Mouse (Mus musculus) erythroblast, adult 5-6 weeks (primary cell): Measurements from ENCODE around the gene Fiz1. TPM values are rescaled to one million over a fixed set of nuclear protein-coding genes. Genes with fewer than 3 reads are reported as not detected.

ENCODE experiments used
- ATAC-seq: replicated peaks from 2 replicates; pipeline ENCODE4 v1.8.0; 2016; ENCODE audit warnings: moderate number of reproducible peaks, mild to moderate bottlenecking, moderate TSS enrichment, inconsistent platforms; ENCODE audit not compliant: poor library complexity, low FRiP score, severe bottlenecking
- total RNA-seq, 2 experiments: library from RNA; stranded (forward) in 1 of 2; stranded (reverse) in 1 of 2; fragments of 150-400 nt in 1 of 2; fragments of 200-764, 138-1000 nt in 1 of 2; gene quantifications; 2 replicates each; pipeline versions ENCODE4 v1.2.3 to v1.2.4; 2015 to 2017; ENCODE audit warnings: low replicate concordance in 2 of 2

The Fiz1 gene
- total RNA-seq, 2 experiments from 2014 or later: 4.2 to 9.2 TPM

GRCm38 (mm10) chr7:4957361-4957760 is 57.1 kb downstream of the Fiz1 start:
- no peak for ATAC-seq

Other genes starting within 250 kb of the Fiz1 start
- not detected in 2 replicates for gene Fam71e2, start 243.4 kb downstream of the Fiz1 start, total RNA-seq (2015; ENCODE audit: low replicate concordance)
- gene Fam71e2, start 243.4 kb downstream of the Fiz1 start, total RNA-seq (2017; ENCODE audit: low replicate concordance): not detected in 2 replicates
- gene Il11, start 231.8 kb downstream of the Fiz1 start, total RNA-seq (2015; ENCODE audit: low replicate concordance): not detected in 2 replicates
- gene Il11, start 231.8 kb downstream of the Fiz1 start, total RNA-seq (2017; ENCODE audit: low replicate concordance): not detected in 2 replicates
- not detected in 2 replicates for gene Tmem190, start 231.8 kb downstream of the Fiz1 start, total RNA-seq (2015; ENCODE audit: low replicate concordance)
- gene Tmem190, start 231.8 kb downstream of the Fiz1 start, total RNA-seq (2017; ENCODE audit: low replicate concordance): not detected in 2 replicates
- 4.0 and 7.5 TPM in 2 replicates for gene Tmem238, start 225.0 kb downstream of the Fiz1 start, total RNA-seq (2015; ENCODE audit: low replicate concordance)
- 0.17 and 1.1 TPM in 2 replicates for gene Tmem238, start 225.0 kb downstream of the Fiz1 start, total RNA-seq (2017; ENCODE audit: low replicate concordance)
- gene Rpl28, start 221.8 kb downstream of the Fiz1 start, total RNA-seq (2015; ENCODE audit: low replicate concordance): 304 and 336 TPM in 2 replicates
- 65.4 and 203 TPM in 2 replicates for gene Rpl28, start 221.8 kb downstream of the Fiz1 start, total RNA-seq (2017; ENCODE audit: low replicate concordance)
- 167 and 232 TPM in 2 replicates for gene Ube2s, start 202.1 kb downstream of the Fiz1 start, total RNA-seq (2015; ENCODE audit: low replicate concordance)
- gene Ube2s, start 202.1 kb downstream of the Fiz1 start, total RNA-seq (2017; ENCODE audit: low replicate concordance): 97.4 and 134 TPM in 2 replicates
- gene Shisa7, start 170.0 kb downstream of the Fiz1 start, total RNA-seq (2015; ENCODE audit: low replicate concordance): not detected in 2 replicates
- not detected in 2 replicates for gene Shisa7, start 170.0 kb downstream of the Fiz1 start, total RNA-seq (2017; ENCODE audit: low replicate concordance)
- 2.3 and 3.3 TPM in 2 replicates for gene Isoc2b, start 144.4 kb downstream of the Fiz1 start, total RNA-seq (2015; ENCODE audit: low replicate concordance)
- gene Isoc2b, start 144.4 kb downstream of the Fiz1 start, total RNA-seq (2017; ENCODE audit: low replicate concordance): 5.1 and 13.9 TPM in 2 replicates
- gene Isoc2a, start 137.5 kb downstream of the Fiz1 start, total RNA-seq (2015; ENCODE audit: low replicate concordance): not detected in 2 replicates
- 2.4 and 3.2 TPM in 2 replicates for gene Isoc2a, start 137.5 kb downstream of the Fiz1 start, total RNA-seq (2017; ENCODE audit: low replicate concordance)
- not detected in 2 replicates for gene Gm36210, start 108.2 kb downstream of the Fiz1 start, total RNA-seq (2015; ENCODE audit: low replicate concordance)
- not detected in 2 replicates for gene Gm36210, start 108.2 kb downstream of the Fiz1 start, total RNA-seq (2017; ENCODE audit: low replicate concordance)
- gene Zfp628, start 99.5 kb downstream of the Fiz1 start, total RNA-seq (2015; ENCODE audit: low replicate concordance): 1.7 and 2.3 TPM in 2 replicates
- 1.5 and 2.0 TPM in 2 replicates for gene Zfp628, start 99.5 kb downstream of the Fiz1 start, total RNA-seq (2017; ENCODE audit: low replicate concordance)
- gene Nat14, start 92.7 kb downstream of the Fiz1 start, total RNA-seq (2015; ENCODE audit: low replicate concordance): 1.7 TPM in 1 of 2 replicates, not detected in the other
- 2.5 TPM in 1 of 2 replicates, not detected in the other for gene Nat14, start 92.7 kb downstream of the Fiz1 start, total RNA-seq (2017; ENCODE audit: low replicate concordance)
- not detected in 2 replicates for gene Ssc5d, start 88.9 kb downstream of the Fiz1 start, total RNA-seq (2015; ENCODE audit: low replicate concordance)
- 0.28 TPM in 1 of 2 replicates, not detected in the other for gene Ssc5d, start 88.9 kb downstream of the Fiz1 start, total RNA-seq (2017; ENCODE audit: low replicate concordance)
- gene Sbk2, start 50.3 kb downstream of the Fiz1 start, total RNA-seq (2015; ENCODE audit: low replicate concordance): not detected in 2 replicates
- not detected in 2 replicates for gene Sbk2, start 50.3 kb downstream of the Fiz1 start, total RNA-seq (2017; ENCODE audit: low replicate concordance)
- not detected in 2 replicates for gene Sbk3, start 43.5 kb downstream of the Fiz1 start, total RNA-seq (2015; ENCODE audit: low replicate concordance)
- gene Sbk3, start 43.5 kb downstream of the Fiz1 start, total RNA-seq (2017; ENCODE audit: low replicate concordance): not detected in 2 replicates
- 1.3 TPM in 1 of 2 replicates, not detected in the other for gene Zfp579, start 18.5 kb downstream of the Fiz1 start, total RNA-seq (2015; ENCODE audit: low replicate concordance)
- 0.84 and 1.4 TPM in 2 replicates for gene Zfp579, start 18.5 kb downstream of the Fiz1 start, total RNA-seq (2017; ENCODE audit: low replicate concordance)
- gene Zfp524, start 282 bp downstream of the Fiz1 start, total RNA-seq (2015; ENCODE audit: low replicate concordance): 4.6 and 10.2 TPM in 2 replicates
- 4.6 and 7.8 TPM in 2 replicates for gene Zfp524, start 282 bp downstream of the Fiz1 start, total RNA-seq (2017; ENCODE audit: low replicate concordance)
- gene Gm44973, start 799 bp upstream of the Fiz1 start, total RNA-seq (2015; ENCODE audit: low replicate concordance): not detected in 2 replicates
- gene Gm44973, start 799 bp upstream of the Fiz1 start, total RNA-seq (2017; ENCODE audit: low replicate concordance): not detected in 2 replicates
- gene Zfp865, start 5.7 kb upstream of the Fiz1 start, total RNA-seq (2015; ENCODE audit: low replicate concordance): 2.3 and 3.1 TPM in 2 replicates
- gene Zfp865, start 5.7 kb upstream of the Fiz1 start, total RNA-seq (2017; ENCODE audit: low replicate concordance): 1.7 and 2.2 TPM in 2 replicates
- not detected in 2 replicates for gene Ccdc106, start 5.9 kb upstream of the Fiz1 start, total RNA-seq (2015; ENCODE audit: low replicate concordance)
- gene Ccdc106, start 5.9 kb upstream of the Fiz1 start, total RNA-seq (2017; ENCODE audit: low replicate concordance): not detected in 2 replicates
- gene 4632433K11Rik, start 19.4 kb upstream of the Fiz1 start, total RNA-seq (2015; ENCODE audit: low replicate concordance): not detected in 2 replicates
- 0.60 TPM in 1 of 2 replicates, not detected in the other for gene 4632433K11Rik, start 19.4 kb upstream of the Fiz1 start, total RNA-seq (2017; ENCODE audit: low replicate concordance)
- gene Zfp784, start 23.7 kb upstream of the Fiz1 start, total RNA-seq (2015; ENCODE audit: low replicate concordance): not detected in 2 replicates
- gene Zfp784, start 23.7 kb upstream of the Fiz1 start, total RNA-seq (2017; ENCODE audit: low replicate concordance): 0.84 TPM in 1 of 2 replicates, not detected in the other
- not detected in 2 replicates for gene Zfp580, start 36.8 kb upstream of the Fiz1 start, total RNA-seq (2015; ENCODE audit: low replicate concordance)
- gene Zfp580, start 36.8 kb upstream of the Fiz1 start, total RNA-seq (2017; ENCODE audit: low replicate concordance): 0.26 TPM in 1 of 2 replicates, not detected in the other
- gene U2af2, start 47.4 kb upstream of the Fiz1 start, total RNA-seq (2015; ENCODE audit: low replicate concordance): 42.3 and 45.8 TPM in 2 replicates
- 48.8 and 56.9 TPM in 2 replicates for gene U2af2, start 47.4 kb upstream of the Fiz1 start, total RNA-seq (2017; ENCODE audit: low replicate concordance)
- gene Epn1, start 65.5 kb upstream of the Fiz1 start, total RNA-seq (2015; ENCODE audit: low replicate concordance): 42.2 and 42.5 TPM in 2 replicates
- gene Epn1, start 65.5 kb upstream of the Fiz1 start, total RNA-seq (2017; ENCODE audit: low replicate concordance): 51.2 and 86.8 TPM in 2 replicates
- gene Rfpl4, start 102.3 kb upstream of the Fiz1 start, total RNA-seq (2015; ENCODE audit: low replicate concordance): not detected in 2 replicates
- not detected in 2 replicates for gene Rfpl4, start 102.3 kb upstream of the Fiz1 start, total RNA-seq (2017; ENCODE audit: low replicate concordance)
- not detected in 2 replicates for gene Rasl2-9, start 111.3 kb upstream of the Fiz1 start, total RNA-seq (2015; ENCODE audit: low replicate concordance)
- gene Rasl2-9, start 111.3 kb upstream of the Fiz1 start, total RNA-seq (2017; ENCODE audit: low replicate concordance): not detected in 2 replicates
- not detected in 2 replicates for gene Vmn1r55, start 135.0 kb upstream of the Fiz1 start, total RNA-seq (2015; ENCODE audit: low replicate concordance)
- gene Vmn1r55, start 135.0 kb upstream of the Fiz1 start, total RNA-seq (2017; ENCODE audit: low replicate concordance): not detected in 2 replicates
- gene Vmn1r56, start 182.1 kb upstream of the Fiz1 start, total RNA-seq (2015; ENCODE audit: low replicate concordance): not detected in 2 replicates
- not detected in 2 replicates for gene Vmn1r56, start 182.1 kb upstream of the Fiz1 start, total RNA-seq (2017; ENCODE audit: low replicate concordance)
- not detected in 2 replicates for gene Vmn1r57, start 203.8 kb upstream of the Fiz1 start, total RNA-seq (2015; ENCODE audit: low replicate concordance)
- not detected in 2 replicates for gene Vmn1r57, start 203.8 kb upstream of the Fiz1 start, total RNA-seq (2017; ENCODE audit: low replicate concordance)